Comparison of ENCODE assay signal across 13 mouse cellular contexts in the genomic region with DNA sequence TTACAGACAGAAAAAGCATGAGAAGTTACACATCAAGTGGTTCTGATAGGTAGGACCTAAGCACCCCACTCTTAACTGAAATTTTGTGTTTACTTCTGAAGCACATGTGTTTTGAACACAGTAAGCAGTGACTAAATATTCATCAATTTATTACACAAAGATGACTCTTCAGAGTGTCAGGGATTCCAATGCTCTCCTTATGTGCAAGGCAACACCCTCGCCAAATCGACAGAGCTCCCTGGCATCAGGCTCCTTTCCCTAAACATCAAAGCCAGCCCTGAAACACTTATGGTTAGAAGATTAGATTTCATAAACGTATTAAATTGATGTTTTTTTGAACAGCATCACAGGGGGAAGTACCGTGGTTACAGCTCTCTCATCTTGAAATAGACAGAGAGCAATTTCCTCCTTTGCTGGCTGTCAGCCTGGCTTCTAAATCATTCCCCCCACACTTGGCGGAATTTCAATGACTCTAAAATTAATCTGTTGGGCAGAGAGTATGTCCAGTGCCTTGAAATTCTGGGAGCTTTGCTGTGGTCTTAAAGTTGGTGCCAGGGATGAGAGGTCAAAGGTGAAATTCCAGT.
A peak's percentile ranks its signal among the peaks of the same experiment; 100 is the strongest.
DNase-seq lines count a peak whose midpoint lies in the region; ATAC-seq and TF ChIP-seq lines count a peak whose summit lies in the region.
"Had no signal": no experiment of that assay in that cellular context is flagged by ENCODE, and none has a peak within 500 bp of the region (broad histone marks: within the 10 kb centered on the region; RNA-seq: fewer than 3 reads in every experiment).

No protein-coding gene starts in this region.

- ATAC-seq in frontal cortex, adult (ENCODE audit: low TSS enrichment) = peak; percentile 68
- ATAC-seq in erythroblast, adult 5-6 weeks (replicated peaks; ENCODE audit: low FRiP score, poor library complexity, severe bottlenecking) = no peak
- ATAC-seq: lung, postnatal 0 days; Patski had no signal

- H3K4me3 ChIP-seq in left cerebral cortex, adult 2 months = no peak overlapping the region
- H3K4me3 ChIP-seq: heart, embryonic 13.5 days had no signal

- TF ChIP-seq CTCF in left cerebral cortex, adult 2 months (IDR thresholded peaks at IDR 0.05) = no peak

- intact Hi-C loops in left cerebral cortex, postnatal 14 days (cut with DNase I) = no loop called here
- intact Hi-C loops in left cerebral cortex, adult 2 months (cut with DNase I) = no loop called here

- no peak for DNase-seq in frontal cortex, postnatal 14 days (ENCODE audit: low spot score in 2 of 2)
- DNase-seq in left cerebral cortex, postnatal 14 days (ENCODE audit: low spot score in 2 of 2) = peak; percentile 42 to 45
- DNase-seq in left cerebral cortex, adult 2 months (ENCODE audit: extremely low spot score in 1 of 2, low spot score in 2 of 2) = no peak
- DNase-seq in 3T3-L1 (ENCODE audit: low read depth, low spot score) (peak; percentile 18), adipocyte (ENCODE audit: low spot score) (peak; percentile 17)
- DNase-seq: adrenal gland, adult 8-10 months; gastrocnemius, postnatal 25 days had no signal

- no peak overlapping the region for H3K27ac ChIP-seq in left cerebral cortex, adult 2 months
- H3K27ac ChIP-seq: heart, embryonic 13.5 days; hindbrain, embryonic 14.5 days had no signal

Comparison
In these comparisons a context has a peak if more than half of its experiments do, and no peak if none do; other contexts are left out.
1. DNase-seq: peak in left cerebral cortex, postnatal 14 days (2 of 2), 3T3-L1 (single experiment) and adipocyte (single experiment); none in frontal cortex, postnatal 14 days (0 of 2) and left cerebral cortex, adult 2 months (0 of 2).